Mouse (Mus musculus) layer of hippocampus, postnatal 10 days (tissue): ENCODE results near the gene Mid1. TPM values are rescaled to one million over a fixed set of nuclear protein-coding genes. Genes with fewer than 3 reads are reported as not detected.

Source experiments
- DNase-seq, 2 experiments: peaks; one replicate each; pipeline ENCODE4 v3.0.0; 2021; ENCODE audit warnings: low spot score in 2 of 2
- total RNA-seq, 2 experiments: library from RNA; stranded (reverse); gene quantifications; 2 replicates each; pipeline ENCODE4 v1.2.3; 2021

Mid1 gene
- total RNA-seq, 2 experiments from 2014 or later = 35.1 to 37.1 TPM

DNA sequence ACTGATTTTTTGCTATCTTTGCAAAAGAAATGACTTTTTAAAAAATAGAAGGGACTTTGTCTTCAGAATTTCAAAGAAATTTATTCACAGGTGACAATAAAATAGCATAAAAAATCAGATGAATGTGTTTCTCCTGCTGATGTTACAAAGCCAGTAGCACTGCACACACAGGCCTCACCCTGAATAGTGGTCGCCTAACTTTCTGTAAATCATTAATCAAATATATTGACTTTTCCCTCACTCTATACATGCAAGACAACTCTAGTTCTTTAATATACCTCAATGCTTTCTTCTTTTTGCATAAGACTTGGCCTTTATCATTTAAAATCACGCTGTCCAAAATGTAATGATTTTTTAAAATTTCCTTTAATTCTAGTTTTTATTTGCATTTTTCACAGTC, 126.8 kb downstream of the Mid1 start:
- no peak for DNase-seq

DNA sequence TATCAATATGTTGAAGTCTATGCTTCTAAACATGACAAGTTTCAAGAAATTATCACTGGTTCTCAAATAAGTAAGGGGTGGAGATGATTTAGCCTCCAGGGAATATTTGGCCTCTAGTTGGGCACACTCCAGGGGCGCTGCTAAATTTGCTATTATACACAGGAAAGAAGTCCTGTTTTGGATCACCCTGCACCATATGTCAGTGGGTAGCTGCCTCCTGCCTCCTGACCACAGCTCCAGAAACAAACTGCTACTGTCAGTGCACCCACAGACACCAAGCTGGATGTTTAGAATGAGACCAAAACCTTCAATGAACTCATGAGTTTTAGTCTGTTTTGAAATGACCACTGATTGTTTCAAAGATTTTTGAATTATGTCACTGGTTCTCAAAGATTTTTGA, 128.7 kb downstream of the Mid1 start:
- DNase-seq = no peak

- peak; percentile 48 to 53 for DNase-seq
Measured at GRCm38 (mm10) chrX:169826947-169827346, 141.9 kb downstream of the Mid1 start.

DNA sequence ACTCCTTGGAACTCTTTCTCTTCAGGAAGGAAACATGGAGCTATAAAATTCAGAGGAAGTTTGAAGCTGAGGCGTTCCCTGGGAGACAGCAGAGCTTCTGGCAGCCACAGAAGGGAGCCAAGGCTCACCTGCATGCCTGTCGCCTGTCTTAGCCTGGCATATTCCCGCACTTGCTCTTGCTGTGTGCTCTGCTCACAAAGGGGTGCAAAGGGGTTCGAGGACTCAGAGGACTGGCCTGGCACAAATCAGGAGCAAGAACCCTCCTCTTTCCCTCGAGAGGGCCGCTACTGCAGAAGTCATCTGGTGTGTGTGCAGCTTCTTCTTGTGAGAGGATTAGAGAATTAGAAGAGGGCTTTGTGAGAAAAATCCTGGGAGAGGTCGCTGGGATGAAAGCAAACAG, 142.7 kb downstream of the Mid1 start:
- DNase-seq = peak in 1 of 2 experiments; percentile 23

DNA sequence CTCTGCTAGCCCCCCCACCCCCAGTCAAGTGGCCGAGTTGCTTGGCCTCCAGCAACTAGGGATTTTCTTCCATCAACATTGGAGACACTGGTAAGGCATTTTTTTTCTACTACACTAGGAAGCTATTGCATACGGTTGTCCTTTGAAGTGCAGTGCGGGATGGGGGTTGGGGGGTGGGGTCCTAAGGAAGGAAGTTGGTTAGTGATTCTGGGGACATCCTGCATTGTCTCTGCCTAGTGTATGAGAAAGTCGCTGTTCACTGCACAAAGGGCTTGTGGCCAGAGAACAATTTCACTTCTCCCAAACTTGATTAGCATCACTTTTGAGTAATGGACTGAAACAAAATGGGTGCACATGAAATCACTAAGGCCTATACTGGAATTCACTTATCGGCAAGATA, 143.1 kb downstream of the Mid1 start:
- DNase-seq = no peak

DNA sequence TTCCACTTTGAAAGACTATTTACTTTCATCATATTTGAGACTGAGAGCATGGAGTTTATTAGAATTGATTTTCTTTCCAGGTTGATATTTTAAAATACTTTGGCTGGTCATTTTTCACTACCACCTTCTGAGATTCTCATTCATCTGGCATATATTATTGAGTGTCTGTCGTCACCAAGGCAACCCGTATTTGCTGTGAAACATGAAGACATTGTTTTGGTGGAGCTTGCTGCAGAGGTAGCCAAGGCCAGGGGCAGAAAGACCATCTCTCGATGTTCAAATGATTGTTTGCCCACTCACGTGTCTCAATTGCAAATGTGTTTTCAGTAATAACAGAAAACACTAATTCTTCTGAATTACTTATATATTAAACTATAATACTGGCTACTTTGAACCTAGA, 145.1 kb downstream of the Mid1 start:
- DNase-seq = no peak

GRCm38 (mm10) chrX:169837947-169838649, 153.1 kb downstream of the Mid1 start:
- peak; percentile 49 to 59 for DNase-seq

DNA sequence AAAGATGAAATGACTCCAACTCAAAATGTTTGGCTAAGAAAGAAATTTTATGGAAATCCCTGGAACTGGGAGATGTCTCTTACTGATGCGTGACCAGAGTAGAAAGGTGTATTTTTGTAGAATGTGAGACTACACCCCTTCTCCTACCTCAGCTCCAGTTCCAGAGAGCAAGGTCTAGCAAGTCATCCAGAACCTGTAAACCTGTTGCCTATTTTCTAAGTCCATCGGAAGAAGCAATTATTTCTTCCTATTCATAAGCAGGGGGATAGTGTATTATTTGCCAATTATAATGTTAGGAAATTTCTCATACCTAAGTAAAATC, 153.6 kb downstream of the Mid1 start:
- no peak for DNase-seq

GRCm38 (mm10) chrX:169843267-169843666, 158.3 kb downstream of the Mid1 start:
- DNase-seq = no peak

DNA sequence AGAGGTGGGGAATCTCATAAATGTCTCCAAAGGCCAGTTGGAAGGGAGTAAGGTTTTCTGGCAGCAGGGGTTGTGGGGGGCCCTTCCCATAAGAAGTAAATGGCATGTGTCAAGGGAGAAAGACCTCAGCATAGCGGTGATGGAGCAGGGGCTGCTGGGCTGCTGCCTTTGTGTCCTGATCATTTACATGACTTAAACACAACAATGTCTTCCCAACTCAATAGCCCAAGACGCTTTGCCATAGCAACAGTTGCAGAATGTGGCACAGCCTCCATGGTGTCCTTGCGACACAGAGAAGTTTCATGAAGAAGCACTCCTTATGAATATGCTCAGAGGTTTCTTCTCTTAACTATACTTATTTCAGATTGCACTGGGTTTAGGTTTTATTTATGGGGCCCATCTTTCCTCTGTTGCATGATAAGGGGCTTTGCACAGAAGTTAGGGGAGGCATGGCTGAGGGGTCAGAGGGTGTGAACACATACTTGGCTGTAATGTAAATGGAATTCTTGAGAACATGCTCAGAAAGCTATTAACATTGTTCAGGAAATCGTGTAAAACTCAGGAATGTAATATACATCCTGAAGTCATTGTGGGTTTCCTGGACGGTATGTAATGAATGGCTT, 159.3 kb downstream of the Mid1 start:
- no peak for DNase-seq

DNA sequence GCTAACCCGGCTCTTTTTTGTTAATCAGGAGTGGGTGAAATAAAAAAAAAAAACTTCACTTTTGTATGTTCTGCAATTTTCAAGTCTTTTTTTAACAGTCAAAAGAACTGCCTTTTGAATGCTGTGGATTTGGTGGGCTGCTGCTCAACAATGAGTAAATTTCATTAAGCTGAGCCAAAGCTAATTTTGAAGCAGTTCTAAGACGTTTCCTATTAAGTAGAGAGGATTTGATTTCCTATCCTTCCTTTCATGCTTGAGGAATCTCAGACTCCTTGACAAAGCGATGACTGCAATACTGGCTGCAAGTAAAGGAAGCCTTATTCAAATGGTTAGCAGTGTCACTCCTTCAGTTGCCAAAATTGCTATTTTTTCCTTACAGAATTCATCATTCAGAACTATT, 161.2 kb downstream of the Mid1 start:
- no peak for DNase-seq

DNA sequence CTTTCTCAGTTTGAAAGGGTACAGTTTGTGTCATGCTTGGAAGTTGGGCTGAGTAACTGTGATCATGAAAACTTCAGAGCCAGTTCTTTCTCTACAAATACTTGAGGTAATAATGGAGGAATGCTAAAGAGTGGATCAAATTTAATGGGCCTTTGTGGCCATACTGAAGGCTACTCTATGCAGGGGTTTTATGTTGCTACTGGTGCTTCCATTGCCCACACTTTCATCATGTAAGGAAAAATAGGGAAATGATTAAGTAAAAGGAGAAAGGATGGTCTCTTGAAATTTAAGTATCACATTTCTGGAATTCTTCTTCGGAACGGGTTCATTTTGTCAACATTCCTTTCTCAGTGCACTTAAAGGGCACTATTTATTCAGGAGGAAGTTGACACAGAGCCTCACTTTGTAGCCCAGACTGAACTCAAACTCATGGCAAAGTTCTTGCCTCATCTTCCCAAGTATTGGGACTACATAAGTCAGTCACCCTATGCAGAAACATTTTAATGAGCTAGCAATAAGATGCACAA, 176.3 kb downstream of the Mid1 start:
- DNase-seq = no peak

GRCm38 (mm10) chrX:169862440-169862839, 177.4 kb downstream of the Mid1 start:
- DNase-seq = no peak

GRCm38 (mm10) chrX:169862848-169863247, 177.8 kb downstream of the Mid1 start:
- DNase-seq = no peak

- no peak for DNase-seq
Measured at GRCm38 (mm10) chrX:169863841-169864240, 178.8 kb downstream of the Mid1 start.

DNA sequence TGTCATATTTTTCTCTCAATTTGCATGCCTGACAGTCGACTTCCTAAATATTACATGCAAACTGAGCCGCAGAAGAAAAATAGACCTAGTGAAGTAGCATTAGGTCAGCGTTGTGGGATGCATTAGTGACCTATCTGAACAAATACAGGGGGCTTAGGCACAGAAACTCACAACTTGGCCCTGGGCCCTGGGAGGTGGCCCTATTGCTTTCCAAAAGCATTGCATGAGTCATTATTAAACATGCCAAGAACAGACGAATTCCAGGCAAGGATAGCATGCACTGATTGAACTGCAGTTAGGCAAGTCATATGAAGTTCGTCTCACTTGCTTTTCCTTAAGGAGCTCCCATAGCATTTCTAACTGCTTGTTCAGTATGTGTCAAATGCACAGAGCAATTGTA, 183.2 kb downstream of the Mid1 start:
- DNase-seq = no peak

- no peak for DNase-seq
Measured at GRCm38 (mm10) chrX:169874475-169874874, 189.5 kb downstream of the Mid1 start.

GRCm38 (mm10) chrX:169879481-169880362, 194.7 kb downstream of the Mid1 start:
- peak; percentile 58 to 67 for DNase-seq

GRCm38 (mm10) chrX:169880363-169880711, 195.3 kb downstream of the Mid1 start:
- DNase-seq = no peak

GRCm38 (mm10) chrX:169880826-169881225, 195.8 kb downstream of the Mid1 start:
- DNase-seq = no peak

DNA sequence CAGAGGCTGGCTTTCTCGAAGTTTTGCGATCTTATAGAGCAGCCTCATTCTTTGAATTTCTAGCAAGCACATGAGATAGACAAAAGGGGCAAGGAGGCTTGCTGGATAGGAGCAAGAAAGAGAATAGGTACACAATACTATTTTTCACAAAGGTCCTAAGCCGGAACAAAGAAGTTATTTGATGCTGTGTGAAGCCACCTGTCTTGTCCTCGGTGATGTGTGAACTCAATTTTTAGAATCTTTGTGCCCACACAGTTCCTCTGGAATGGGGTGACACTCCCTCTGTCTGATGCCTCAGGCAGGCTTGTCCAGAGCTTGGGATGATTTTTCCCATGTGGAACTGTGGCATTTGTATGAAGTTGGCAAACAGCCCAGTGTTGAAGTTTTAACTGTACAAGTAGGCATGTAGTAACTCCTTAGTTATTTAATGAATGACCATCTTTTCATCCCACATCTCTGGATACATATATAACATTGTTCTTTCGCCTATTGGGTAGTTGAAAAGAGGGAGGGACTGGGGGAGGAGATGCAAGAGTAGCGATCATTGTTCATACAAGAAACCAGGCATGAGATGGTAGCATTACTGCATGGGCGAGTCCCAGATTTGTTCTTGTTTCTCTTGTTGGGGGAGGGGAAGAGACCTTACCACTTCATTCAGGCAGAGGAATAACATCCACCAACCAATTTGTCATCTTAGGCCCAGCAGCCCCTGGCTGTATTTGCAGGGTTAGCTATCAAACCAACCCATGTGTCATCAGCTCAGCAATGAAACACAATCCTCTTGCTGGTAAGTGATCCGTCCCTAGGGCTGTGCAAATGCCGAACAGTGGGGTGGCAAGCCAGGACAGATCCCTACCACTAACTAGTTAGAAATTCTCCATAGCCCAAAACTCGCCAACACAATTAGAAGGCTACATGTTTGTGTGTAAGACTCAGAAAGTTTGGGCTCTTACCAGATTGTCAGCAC, 196.5 kb downstream of the Mid1 start:
- DNase-seq = no peak
